Mouse (Mus musculus): ENCODE measurements around the gene Nus1.

GRCm38 (mm10) chr10:52471520-52471919 lies 54.2 kb downstream of the Nus1 start:
- TF ChIP-seq CTCF (IDR thresholded peaks at IDR 0.05; ENCODE audit: control insufficient read depth, insufficient read depth, insufficient replicate concordance, low read depth, low read length): no peak
- no peak for TF ChIP-seq POLR2A (IDR thresholded peaks at IDR 0.05; ENCODE audit: control insufficient read depth, low read depth, low read length)

Measured in testis, adult 2 months (tissue).